Mouse (Mus musculus) left cerebral cortex, adult 6 months (tissue): Measurements from ENCODE around the gene Keg1. TPM values are rescaled to one million over a fixed set of nuclear protein-coding genes. Genes with fewer than 3 reads are reported as not detected.

ENCODE experiments used
- long read RNA-seq, 2 experiments: library from polyadenylated mRNA; unstranded; transcript quantifications; one replicate each; pipeline ENCODE4 v2.0.0; 2019 to 2020
- polyA plus RNA-seq: library from polyadenylated mRNA; unstranded; fragments of <200 nt; fragmentation: Nextera tagmentation; gene quantifications from 2 replicates; pipeline ENCODE4 v1.2.3, GENCODE M21; 2021

Keg1 gene
- polyA plus RNA-seq, result not detected in 2 replicates
- long read RNA-seq, experiment 1, result 0 reads
- long read RNA-seq, experiment 2, result 0 reads

GRCm38 (mm10) chr19:12695590-12695989 is at the start of gene Keg1:
Keg1 (plus strand) TSS chr19:12695786.

DNA sequence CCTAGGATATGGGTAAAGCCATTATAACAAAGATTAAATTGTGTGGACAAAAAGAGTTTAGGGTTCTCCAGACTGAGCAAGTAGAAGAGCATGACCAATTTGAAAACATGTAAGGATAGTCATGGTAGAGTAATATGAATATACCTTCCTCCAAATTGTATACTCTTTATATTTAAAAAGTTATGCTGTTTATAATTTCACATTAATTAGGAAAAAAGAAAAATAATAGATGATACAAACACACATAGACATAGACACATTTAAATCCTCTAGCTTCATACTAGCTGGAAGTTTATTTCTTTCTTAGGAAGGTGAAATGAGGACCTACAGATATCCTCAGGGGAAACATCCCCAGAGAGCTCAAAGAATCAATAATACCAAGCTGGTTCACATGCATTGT is 25.4 kb upstream of the Keg1 start, which contains the start of gene Olfr1442:
Gene Olfr1442, plus strand, starts transcription at position 301 of the 400 bp plus-strand sequence.

GRCm38 (mm10) chr19:12677812-12678211 is 17.8 kb upstream of the Keg1 start, which contains the start of gene Olfr1443:
Olfr1443 (plus strand) TSS chr19:12678112.

GRCm38 (mm10) chr19:12765308-12765707 is 69.7 kb downstream of the Keg1 start, which contains the start of gene Cntf:
Cntf (minus strand) TSS chr19:12765632.

Other genes starting within 250 kb of the Keg1 start
- 2.7 and 3.2 TPM in 2 replicates for gene Mpeg1, start 235.0 kb upstream of the Keg1 start, polyA plus RNA-seq
- 5.0 and 9.3 TPM in 2 replicates for gene Dtx4, start 194.3 kb upstream of the Keg1 start, polyA plus RNA-seq
- gene Fam111a, start 150.0 kb upstream of the Keg1 start, polyA plus RNA-seq, result 0.82 and 1.0 TPM in 2 replicates
- 0.16 TPM in 1 of 2 replicates, not detected in the other for gene Gm4952, start 95.8 kb upstream of the Keg1 start, polyA plus RNA-seq
- gene Glyat, start 62.5 kb upstream of the Keg1 start, polyA plus RNA-seq, result not detected in 2 replicates
- not detected in 2 replicates for gene Olfr1442, start 25.3 kb upstream of the Keg1 start, polyA plus RNA-seq
- gene Olfr1443, start 17.7 kb upstream of the Keg1 start, polyA plus RNA-seq, result not detected in 2 replicates
- gene Cntf, start 69.8 kb downstream of the Keg1 start, polyA plus RNA-seq, result 0.56 and 1.0 TPM in 2 replicates
- gene Zfp91, start 100.3 kb downstream of the Keg1 start, polyA plus RNA-seq, result 8.9 and 9.6 TPM in 2 replicates
- gene Lpxn, start 100.4 kb downstream of the Keg1 start, polyA plus RNA-seq, result 2.2 and 2.9 TPM in 2 replicates
- not detected in 2 replicates for gene Gm5244, start 150.9 kb downstream of the Keg1 start, polyA plus RNA-seq
- not detected in 2 replicates for gene Olfr1444, start 161.5 kb downstream of the Keg1 start, polyA plus RNA-seq
- not detected in 2 replicates for gene Olfr1445, start 188.1 kb downstream of the Keg1 start, polyA plus RNA-seq
- gene Olfr1446, start 197.7 kb downstream of the Keg1 start, polyA plus RNA-seq, result not detected in 2 replicates
- not detected in 2 replicates for gene Olfr1447, start 208.0 kb downstream of the Keg1 start, polyA plus RNA-seq
- gene Olfr1448, start 228.6 kb downstream of the Keg1 start, polyA plus RNA-seq, result not detected in 2 replicates
- gene Olfr1449, start 235.1 kb downstream of the Keg1 start, polyA plus RNA-seq, result not detected in 2 replicates